In genomic region chr1:151514119-151514518, GRCm38 (mm10) we compare ENCODE assay signal across 20 mouse cellular contexts. TPM values are rescaled to one million over a fixed set of nuclear protein-coding genes. Genes with fewer than 3 reads are reported as not detected.
DNase-seq lines count a peak whose midpoint lies in the region; ATAC-seq and TF ChIP-seq lines count a peak whose summit lies in the region.
"Had no signal": no experiment of that assay in that cellular context is flagged by ENCODE, and none has a peak within 500 bp of the region (broad histone marks: within the 10 kb centered on the region; RNA-seq: fewer than 3 reads in every experiment).

No protein-coding gene starts in this region.

- H3K27me3 ChIP-seq in heart, embryonic 12.5 days (replicated peaks) = no peaks in the 10 kb centered on the region
- H3K27me3 ChIP-seq: embryonic facial prominence, embryonic 12.5 days; hindbrain, embryonic 12.5 days; stomach, embryonic 15.5 days had no signal

- no peak overlapping the region for H3K9ac ChIP-seq in heart, embryonic 12.5 days
- H3K9ac ChIP-seq: embryonic facial prominence, embryonic 12.5 days; hindbrain, embryonic 12.5 days; stomach, embryonic 15.5 days had no signal

- DNase-seq in heart, postnatal 14 days = no peak
- DNase-seq in left cerebral cortex, postnatal 14 days (ENCODE audit: low spot score in 2 of 2) = peak; percentile 24 to 73
- no peak for DNase-seq in left cerebral cortex, postnatal 10 days (ENCODE audit: extremely low spot score in 1 of 2, low spot score in 2 of 2)
- peak; percentile 36 for DNase-seq in right cerebral cortex, adult 18-20 months
- no peak for DNase-seq in right cerebral cortex, postnatal 10 days (ENCODE audit: low spot score in 2 of 2)
- DNase-seq in layer of hippocampus, adult 2 months (ENCODE audit: low spot score in 2 of 2) = no peak
- DNase-seq: adrenal gland, postnatal 36 days; cerebellum, adult 8-10 months; kidney, adult 9 months; kidney, postnatal 4 days; layer of hippocampus, postnatal 36 days; right cerebral cortex, postnatal 14 days had no signal

- peaks cover 10% of the 10 kb centered on the region; the same call in 1 of the 2 replicates for H3K4me1 ChIP-seq in heart, embryonic 12.5 days (replicated peaks)
- H3K4me1 ChIP-seq: forebrain, embryonic 10.5 days; hindbrain, embryonic 12.5 days; midbrain, embryonic 10.5 days; stomach, embryonic 15.5 days had no signal

- no peaks in the 10 kb centered on the region for H3K9me3 ChIP-seq in heart, embryonic 12.5 days (replicated peaks)
- H3K9me3 ChIP-seq: embryonic facial prominence, embryonic 12.5 days; forebrain, embryonic 10.5 days; hindbrain, embryonic 12.5 days; midbrain, embryonic 10.5 days; stomach, embryonic 15.5 days had no signal

- 61% methylated on average over 4 of the region's 4 CpGs for WGBS in heart, embryonic 12.5 days

- H3K4me3 ChIP-seq in heart, embryonic 12.5 days = no peak overlapping the region
- H3K4me3 ChIP-seq in layer of hippocampus, adult 2 months = no peak overlapping the region
- H3K4me3 ChIP-seq: embryonic facial prominence, embryonic 12.5 days; forebrain, embryonic 10.5 days; hindbrain, embryonic 12.5 days; midbrain, embryonic 10.5 days; stomach, embryonic 15.5 days had no signal

- no peak overlapping the region for H3K4me2 ChIP-seq in heart, embryonic 12.5 days
- H3K4me2 ChIP-seq: embryonic facial prominence, embryonic 12.5 days; hindbrain, embryonic 12.5 days; liver, embryonic 11.5 days; stomach, embryonic 15.5 days had no signal

- no peak for ATAC-seq in heart, embryonic 12.5 days (ENCODE audit: insufficient number of reproducible peaks, low FRiP score)
- ATAC-seq: inflammation-experienced regulatory T-cells, adult 6 months had no signal

- intact Hi-C loops in heart, postnatal 14 days (cut with DNase I) = no loop called here
- intact Hi-C loops in left cerebral cortex, postnatal 14 days (cut with DNase I) = no loop called here
- intact Hi-C loops in left cerebral cortex, postnatal 10 days (cut with DNase I) = no loop called here

- TF ChIP-seq CTCF in layer of hippocampus, adult 2 months (conservative IDR thresholded peaks at IDR 0.05) = no peak

- no peaks in the 10 kb centered on the region for H3K36me3 ChIP-seq in heart, embryonic 12.5 days
- H3K36me3 ChIP-seq: embryonic facial prominence, embryonic 12.5 days; forebrain, embryonic 10.5 days; hindbrain, embryonic 12.5 days; midbrain, embryonic 10.5 days; stomach, embryonic 15.5 days had no signal

- peak overlapping the region; percentile 22; the same call in 1 of the 2 replicates for H3K27ac ChIP-seq in heart, embryonic 12.5 days (ENCODE audit: poor library complexity, severe bottlenecking)
- no peak overlapping the region for H3K27ac ChIP-seq in layer of hippocampus, adult 2 months
- H3K27ac ChIP-seq: embryonic facial prominence, embryonic 12.5 days; forebrain, embryonic 10.5 days; hindbrain, embryonic 12.5 days; midbrain, embryonic 10.5 days; stomach, embryonic 15.5 days had no signal

RNA-seq across cellular contexts. Expression of gene Rnf2, which starts 13.4 kb away (rescaled TPM):
- 83.1 and 83.6 TPM in 2 replicates for polyA plus RNA-seq in heart, embryonic 12.5 days (2016; fragmentation: Nextera tagmentation; extraction: Ambion mirVana)
- total RNA-seq in heart, postnatal 14 days (2021) = 10 to 100 TPM; 17.0 to 19.8 TPM
- total RNA-seq in left cerebral cortex, postnatal 14 days (2021) = 10 to 100 TPM; 33.3 to 35.6 TPM
- 10 to 100 TPM; 39.8 to 41.9 TPM for total RNA-seq in left cerebral cortex, postnatal 10 days (2021)
- 10 to 100 TPM; 37.2 to 50.4 TPM for total RNA-seq in layer of hippocampus, adult 2 months (2021)

RNA-seq across cellular contexts. Expression of gene Fam129a, which starts 56.9 kb away (rescaled TPM):
- polyA plus RNA-seq in heart, embryonic 12.5 days (2016; fragmentation: Nextera tagmentation; extraction: Ambion mirVana) = 4.3 and 4.4 TPM in 2 replicates
- 10 to 100 TPM; 25.1 to 28.4 TPM for total RNA-seq in heart, postnatal 14 days (2021)
- total RNA-seq in left cerebral cortex, postnatal 14 days (2021) = 1 to 10 TPM; 5.4 to 5.9 TPM
- total RNA-seq in left cerebral cortex, postnatal 10 days (2021) = 1 to 10 TPM; 4.8 to 6.1 TPM
- 1 to 10 TPM; 1.4 to 1.7 TPM for total RNA-seq in layer of hippocampus, adult 2 months (2021)

Comparison
In these comparisons a context has a peak if more than half of its experiments do, and no peak if none do; other contexts are left out.
1. DNase-seq: peak in left cerebral cortex, postnatal 14 days (2 of 2) and right cerebral cortex, adult 18-20 months (single experiment); none in heart, postnatal 14 days (0 of 2), left cerebral cortex, postnatal 10 days (0 of 2), right cerebral cortex, postnatal 10 days (0 of 2) and layer of hippocampus, adult 2 months (0 of 2).